Mouse (Mus musculus) intestine, postnatal 0 days (tissue): ENCODE measurements around the gene Kat2b. TPM values are rescaled to one million over a fixed set of nuclear protein-coding genes. Genes with fewer than 3 reads are reported as not detected.
"Not testable (repeated sequence)": the region's sequence is repeated elsewhere in the genome, so short reads cannot be mapped to it uniquely, and the experiment has no call there.

Experiments used
- ATAC-seq: fragments of 200-750 bp; cut with Nextera tagmentation; 2 replicates; pipeline ENCODE4 v1.8.0; 2017; ENCODE audit warnings: mild to moderate bottlenecking, moderate TSS enrichment, moderate library complexity
- H3K27ac ChIP-seq: fragments of 300-500 bp; sonication (generic); 2 replicates; pipeline ENCODE4 v1.5.1; 2014; ENCODE audit warnings: mild to moderate bottlenecking, low read depth, low read length, moderate library complexity
- H3K27me3 ChIP-seq: fragments of 300-500 bp; sonication (generic); replicated peaks from 2 replicates; pipeline ENCODE4 v1.6.1; 2014; ENCODE audit warnings: low read length, mixed read lengths; ENCODE audit not compliant: control insufficient read depth, insufficient read depth
- H3K36me3 ChIP-seq: fragments of 300-500 bp; sonication (generic); 2 replicates; pipeline ENCODE4 v1.6.1; 2014; ENCODE audit warnings: mild to moderate bottlenecking, moderate library complexity; ENCODE audit not compliant: control insufficient read depth, insufficient read depth
- H3K4me1 ChIP-seq: fragments of 300-500 bp; sonication (generic); replicated peaks from 2 replicates; pipeline ENCODE4 v1.6.1; 2014; ENCODE audit warnings: antibody characterized with exemption, low read length, mixed read lengths; ENCODE audit not compliant: control insufficient read depth, insufficient read depth
- H3K4me2 ChIP-seq: fragments of 300-500 bp; sonication (generic); replicated peaks from 2 replicates; pipeline ENCODE4 v1.6.1; 2014; ENCODE audit warnings: low read depth, mild to moderate bottlenecking, moderate library complexity
- H3K4me3 ChIP-seq: fragments of 300-500 bp; sonication (generic); 2 replicates; pipeline ENCODE4 v1.5.1; 2014; ENCODE audit warnings: low read depth, low read length
- H3K9ac ChIP-seq: fragments of 300-500 bp; sonication (generic); 2 replicates; pipeline ENCODE4 v1.6.1; 2014; ENCODE audit warnings: mild to moderate bottlenecking, low read depth, low read length
- H3K9me3 ChIP-seq: fragments of 300-500 bp; sonication (generic); 2 replicates; pipeline ENCODE4 v1.6.1; 2016; ENCODE audit warnings: mixed run types; ENCODE audit not compliant: control insufficient read depth
- CTCF ChIP-seq: sonication (generic); IDR thresholded peaks from 2 replicates; pipeline ENCODE4 v1.5.1; 2016; ENCODE audit warnings: low read depth, mild to moderate bottlenecking, control low read depth, antibody characterized with exemption, moderate library complexity
- WGBS: fragments of 180-500 bp; shearing (Covaris S2); extraction: QIAGEN DNeasy Blood & Tissue Kit; methylation state at CpG from one replicate; pipeline ENCODE4 v1.1.7; 2014; 5-methylcytosine and 5-hydroxymethylcytosine counted together
- polyA plus RNA-seq: library from polyadenylated mRNA; unstranded; fragments of >200 nt; fragmentation: Nextera tagmentation; extraction: Ambion mirVana; gene quantifications from 2 replicates; pipeline ENCODE4 v1.2.1, GENCODE M21; 2015

Kat2b gene
- polyA plus RNA-seq, 1 experiment from 2014 or later, result 5.9 TPM

- no peaks in the 10 kb centered on the region for H3K9me3 ChIP-seq
- H3K4me3 ChIP-seq, result no peak overlapping the region
- H3K36me3 ChIP-seq, result no peaks in the 10 kb centered on the region
- H3K27me3 ChIP-seq, result no peaks in the 10 kb centered on the region
- H3K4me1 ChIP-seq, result no peaks in the 10 kb centered on the region
- H3K4me2 ChIP-seq, result no peak overlapping the region
- no peak overlapping the region for H3K9ac ChIP-seq
- H3K27ac ChIP-seq, result no peak overlapping the region
- 83% methylated on average over 1 of the region's 1 CpGs for WGBS
- ATAC-seq, result no peak
- no peak for TF ChIP-seq CTCF
Measured at GRCm38 (mm10) chr17:53718474-53718873, 151.8 kb downstream of the Kat2b start.

GRCm38 (mm10) chr17:53718916-53719315, 152.3 kb downstream of the Kat2b start:
- not testable (repeated sequence) for H3K4me1 ChIP-seq, H3K27me3 ChIP-seq, H3K27ac ChIP-seq, H3K36me3 ChIP-seq, ATAC-seq, H3K9me3 ChIP-seq, H3K9ac ChIP-seq, H3K4me3 ChIP-seq, H3K4me2 ChIP-seq
- 82% methylated on average over 3 of the region's 3 CpGs for WGBS

Other genes with a start within 250 kb of the Kat2b start
- gene Efhb, start 103.5 kb upstream of the Kat2b start, polyA plus RNA-seq, result 0.38 and 0.48 TPM in 2 replicates
- 74.6 and 77.9 TPM in 2 replicates for gene Rab5a, start 87.6 kb upstream of the Kat2b start, polyA plus RNA-seq
- gene Pp2d1, start 27.4 kb upstream of the Kat2b start, polyA plus RNA-seq, result 0.07 and 0.27 TPM in 2 replicates
- 11.8 and 13.0 TPM in 2 replicates for gene Sgo1, start 122.5 kb downstream of the Kat2b start, polyA plus RNA-seq